Comparison of ENCODE assay signal across 14 mouse cellular contexts in the genomic region with DNA sequence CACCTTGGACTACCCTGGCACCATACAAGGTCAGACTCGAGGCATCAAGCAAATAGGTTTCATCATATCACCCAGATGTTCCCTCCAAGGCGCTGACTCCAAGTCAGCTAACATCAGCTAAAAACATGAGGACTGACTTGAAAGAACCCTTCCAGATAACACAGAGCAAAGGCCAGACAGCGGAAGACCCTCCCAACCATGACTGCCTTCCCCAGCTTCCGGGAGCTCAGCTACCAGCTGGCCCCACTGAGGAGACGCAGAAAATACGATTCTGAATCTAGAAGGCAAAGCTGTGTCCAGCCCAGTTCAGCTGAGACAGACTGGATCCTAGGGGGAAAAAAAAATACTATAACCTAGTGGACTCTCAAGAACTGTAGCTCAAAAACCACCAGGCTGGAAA.
DNase-seq lines count a peak whose midpoint lies in the region; ATAC-seq and TF ChIP-seq lines count a peak whose summit lies in the region.
"Had no signal": no experiment of that assay in that cellular context is flagged by ENCODE, and none has a peak within 500 bp of the region (broad histone marks: within the 10 kb centered on the region; RNA-seq: fewer than 3 reads in every experiment).

No protein-coding gene starts in this region.

- ATAC-seq in kidney, embryonic 14.5 days (ENCODE audit: low FRiP score, low TSS enrichment), result no peak
- ATAC-seq in heart, embryonic 14.5 days (ENCODE audit: insufficient number of reproducible peaks, insufficient read depth, low FRiP score, low read depth), result no peak
- ATAC-seq in liver, embryonic 13.5 days (ENCODE audit: low read depth), result 0 out of 2 replicates have a peak, but pooled peaks have one; percentile 16

- no peak for TF ChIP-seq EP300 in heart, adult 2 months (IDR thresholded peaks at IDR 0.05; ENCODE audit: insufficient read depth, low read depth, low read length)

- 39% methylated on average over 6 of the region's 6 CpGs for WGBS in heart, adult 2 months
- WGBS in kidney, embryonic 14.5 days, result 53% methylated on average over 6 of the region's 6 CpGs
- 54% methylated on average over 6 of the region's 6 CpGs for WGBS in heart, embryonic 14.5 days
- WGBS in liver, embryonic 13.5 days (ENCODE audit: insufficient replicate concordance), result 32% methylated on average over 6 of the region's 6 CpGs

- H3K4me2 ChIP-seq in kidney, embryonic 14.5 days (replicated peaks; ENCODE audit: low read depth, low read length), result no peak overlapping the region
- no peak overlapping the region for H3K4me2 ChIP-seq in heart, embryonic 14.5 days (ENCODE audit: low read length)
- no peak overlapping the region for H3K4me2 ChIP-seq in liver, embryonic 13.5 days
- H3K4me2 ChIP-seq: neural tube, embryonic 15.5 days had no signal

- H3K9ac ChIP-seq in heart, adult 2 months (ENCODE audit: low read depth, low read length), result no peak overlapping the region
- H3K9ac ChIP-seq in kidney, embryonic 14.5 days (ENCODE audit: low read depth, low read length), result no peak overlapping the region
- 0 out of 2 replicates have a peak overlapping the region, but pooled peaks have one; percentile 34 for H3K9ac ChIP-seq in heart, embryonic 14.5 days (ENCODE audit: low read length)
- no peak overlapping the region; the same call in 1 of the 2 replicates for H3K9ac ChIP-seq in liver, embryonic 13.5 days
- H3K9ac ChIP-seq: neural tube, embryonic 15.5 days had no signal

- H3K36me3 ChIP-seq in heart, adult 2 months (ENCODE audit: control insufficient read depth, insufficient read depth, low read length), result peaks cover 31% of the 10 kb centered on the region
- H3K36me3 ChIP-seq in kidney, embryonic 14.5 days (ENCODE audit: control insufficient read depth, insufficient read depth, low read length), result no peaks in the 10 kb centered on the region
- no peaks in the 10 kb centered on the region for H3K36me3 ChIP-seq in heart, embryonic 14.5 days (ENCODE audit: control insufficient read depth, insufficient read depth, low read length)
- no peaks in the 10 kb centered on the region for H3K36me3 ChIP-seq in liver, embryonic 13.5 days
- H3K36me3 ChIP-seq: neural tube, embryonic 15.5 days had no signal

- no peak overlapping the region for H3K4me3 ChIP-seq in heart, adult 2 months
- H3K4me3 ChIP-seq in kidney, embryonic 14.5 days (ENCODE audit: low read length), result no peak overlapping the region
- H3K4me3 ChIP-seq in heart, embryonic 14.5 days (ENCODE audit: control insufficient read depth in 1 of 2, insufficient read depth in 1 of 2, low read depth in 1 of 2, low read length in 2 of 2), result no peak overlapping the region
- no peak overlapping the region for H3K4me3 ChIP-seq in liver, embryonic 13.5 days (replicated peaks)
- H3K4me3 ChIP-seq in left cerebral cortex, adult 2 months, result no peak overlapping the region
- H3K4me3 ChIP-seq: neural tube, embryonic 15.5 days had no signal

- H3K27me3 ChIP-seq in heart, adult 2 months (ENCODE audit: control insufficient read depth, insufficient read depth, low read length), result no peaks in the 10 kb centered on the region
- H3K27me3 ChIP-seq in kidney, embryonic 14.5 days (ENCODE audit: control insufficient read depth, insufficient read depth, low read length), result no peaks in the 10 kb centered on the region
- H3K27me3 ChIP-seq in heart, embryonic 14.5 days (ENCODE audit: control insufficient read depth, insufficient read depth, low read length), result no peaks in the 10 kb centered on the region
- no peaks in the 10 kb centered on the region for H3K27me3 ChIP-seq in liver, embryonic 13.5 days
- H3K27me3 ChIP-seq: neural tube, embryonic 15.5 days had no signal

- peaks cover 41% of the 10 kb centered on the region for H3K4me1 ChIP-seq in heart, adult 2 months (ENCODE audit: control insufficient read depth, insufficient read depth, low read length)
- H3K4me1 ChIP-seq in kidney, embryonic 14.5 days (ENCODE audit: control insufficient read depth, insufficient read depth, low read length), result peaks cover 9% of the 10 kb centered on the region
- peaks cover 26 to 56% of the 10 kb centered on the region in 2 experiments for H3K4me1 ChIP-seq in heart, embryonic 14.5 days (ENCODE audit: control insufficient read depth in 2 of 2, insufficient read depth in 2 of 2, low read length in 2 of 2)
- H3K4me1 ChIP-seq in liver, embryonic 13.5 days (replicated peaks), result peaks cover 77% of the 10 kb centered on the region

- no peak for TF ChIP-seq POLR2A in heart, adult 2 months (IDR thresholded peaks at IDR 0.05; ENCODE audit: insufficient read depth, low read depth, low read length)

- H3K79me2 ChIP-seq in heart, adult 2 months (replicated peaks; ENCODE audit: control insufficient read depth, insufficient read depth, low read length), result peaks cover 4% of the 10 kb centered on the region

- no peak for TF ChIP-seq CTCF in heart, adult 2 months (IDR thresholded peaks at IDR 0.05)
- no peak for TF ChIP-seq CTCF in left cerebral cortex, adult 2 months (IDR thresholded peaks at IDR 0.05)

- H3K9me3 ChIP-seq in kidney, embryonic 14.5 days (ENCODE audit: control insufficient read depth, low read length), result no peaks in the 10 kb centered on the region
- no peaks in the 10 kb centered on the region for H3K9me3 ChIP-seq in heart, embryonic 14.5 days (ENCODE audit: control insufficient read depth, low read length)
- no peaks in the 10 kb centered on the region for H3K9me3 ChIP-seq in liver, embryonic 13.5 days (replicated peaks)
- H3K9me3 ChIP-seq: neural tube, embryonic 15.5 days had no signal

- H3K27ac ChIP-seq in heart, adult 2 months, result peak overlapping the region; percentile 59
- no peak overlapping the region for H3K27ac ChIP-seq in kidney, embryonic 14.5 days (ENCODE audit: low read depth, low read length)
- H3K27ac ChIP-seq in heart, embryonic 14.5 days (replicated peaks in 1 of 2; ENCODE audit: control insufficient read depth in 1 of 2, insufficient read depth in 1 of 2, low read depth in 2 of 2, low read length in 2 of 2), result peak overlapping the region; percentile 9 to 25; a peak in 3 of 4 replicates
- peak overlapping the region; percentile 62 for H3K27ac ChIP-seq in liver, embryonic 13.5 days
- no peak overlapping the region for H3K27ac ChIP-seq in left cerebral cortex, adult 2 months
- H3K27ac ChIP-seq: neural tube, embryonic 15.5 days had no signal

- peak in 1 of 2 experiments; percentile 42 for DNase-seq in heart, adult 2 months
- DNase-seq in heart, adult 8-10 months (ENCODE audit: low spot score), result no peak
- peak; percentile 38 for DNase-seq in kidney, postnatal 14 days
- no peak for DNase-seq in liver, embryonic 13.5 days
- no peak for DNase-seq in spleen, postnatal 4 days (ENCODE audit: low spot score in 2 of 2)
- DNase-seq in left cerebral cortex, adult 2 months (ENCODE audit: extremely low spot score in 1 of 2, low spot score in 2 of 2), result no peak
- DNase-seq: adrenal gland, adult 8-10 months; cerebellum, postnatal 10 days; retina, postnatal 1 day; spleen, adult 18-20 months; thymus, adult 18-20 months had no signal

- intact Hi-C loops in heart, adult 2 months (cut with DNase I), result no loop called here
- intact Hi-C loops in left cerebral cortex, adult 2 months (cut with DNase I), result no loop called here

Comparison
In these comparisons a context has a peak if more than half of its experiments do, and no peak if none do; other contexts are left out.
1. H3K27ac ChIP-seq: peak in heart, adult 2 months (single experiment), heart, embryonic 14.5 days (2 of 2) and liver, embryonic 13.5 days (single experiment); none in kidney, embryonic 14.5 days (single experiment) and left cerebral cortex, adult 2 months (single experiment).